Mouse (Mus musculus): ENCODE measurements around the gene Adgrd1.
"Not testable (repeated sequence)": the region's sequence is repeated elsewhere in the genome, so short reads cannot be mapped to it uniquely, and the experiment has no call there.

The Adgrd1 gene

DNA sequence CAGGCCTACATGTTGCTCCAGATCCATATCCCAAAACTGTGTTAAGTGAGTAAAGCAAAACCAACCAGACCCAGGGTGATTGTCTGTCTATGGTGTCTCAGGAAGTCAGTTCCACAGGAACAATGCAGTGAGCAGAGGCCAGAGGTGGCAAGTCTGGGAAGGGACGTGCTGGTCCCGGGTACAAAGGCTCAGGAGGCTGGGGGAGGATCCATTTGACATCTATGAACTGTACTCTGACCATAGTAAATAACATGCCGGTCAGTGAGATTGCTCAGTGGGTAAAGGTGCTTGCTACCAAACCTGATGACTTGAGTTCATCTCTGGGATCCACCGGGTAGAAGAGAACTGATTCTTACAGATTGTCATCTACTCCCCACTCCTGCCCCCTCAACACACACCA lies 3.4 kb upstream of the Adgrd1 start:
- DNase-seq (ENCODE audit: low read depth, low spot score): no peak

DNA sequence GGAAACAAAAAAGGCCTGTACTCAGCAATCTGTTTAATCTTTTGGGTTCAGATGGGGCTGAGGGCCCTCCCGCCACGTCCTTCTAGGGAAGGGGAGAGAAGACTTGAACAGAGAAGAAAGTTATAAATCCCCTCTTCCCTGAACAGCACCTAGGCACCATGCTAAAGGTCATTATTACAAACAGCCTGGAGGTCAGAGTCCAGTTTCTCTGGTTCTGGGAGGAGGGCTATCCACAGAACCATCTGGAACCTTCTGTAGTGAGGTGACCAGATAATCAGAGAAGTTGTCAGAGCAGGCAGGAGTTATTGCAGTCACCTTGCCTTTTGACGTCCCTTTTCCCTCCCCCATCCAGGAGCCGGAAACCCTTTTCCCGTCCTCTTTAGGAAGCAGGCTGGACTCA lies 2.3 kb upstream of the Adgrd1 start:
- DNase-seq (ENCODE audit: low read depth, low spot score): no peak

DNA sequence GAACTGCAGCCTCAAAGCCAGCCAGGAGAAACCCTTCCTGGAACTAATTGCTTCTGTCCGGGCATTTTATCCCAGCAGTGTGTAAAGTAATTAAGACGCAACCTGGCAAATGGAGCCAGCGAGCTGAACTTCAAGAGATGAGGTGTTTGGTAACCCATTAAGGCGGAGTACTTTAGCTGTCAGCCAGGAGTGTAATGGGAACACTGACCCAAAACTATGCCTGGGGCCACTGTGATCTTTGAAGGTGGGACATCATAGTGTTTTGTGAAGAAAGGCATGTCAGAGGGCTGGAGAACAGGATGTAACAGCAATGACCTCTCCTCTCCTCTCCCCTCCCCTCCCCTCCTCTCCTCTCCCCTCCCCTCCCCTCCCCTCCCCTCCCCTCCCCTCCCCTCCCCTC lies 7.5 kb downstream of the Adgrd1 start:
- DNase-seq (ENCODE audit: low read depth, low spot score): no peak

DNA sequence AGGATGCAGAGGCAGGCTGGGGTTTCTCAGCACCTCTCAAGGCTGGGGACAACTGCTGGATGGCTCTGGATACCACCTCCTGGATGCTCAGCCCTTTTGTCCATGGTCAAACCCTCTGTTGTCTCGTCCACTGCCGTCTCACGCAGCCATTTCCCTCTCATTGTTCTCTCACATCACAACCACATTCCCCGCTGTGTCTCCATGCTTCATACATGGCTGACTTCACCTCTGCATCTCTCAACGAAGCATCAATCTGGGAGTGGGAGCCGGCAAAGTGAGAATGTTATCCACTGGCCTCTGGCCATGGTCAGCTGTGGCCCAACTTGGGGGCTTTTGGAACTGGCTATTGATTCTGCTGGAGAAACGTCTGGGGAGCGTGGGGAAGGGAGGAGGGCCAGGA lies 15.2 kb downstream of the Adgrd1 start:
- no peak for DNase-seq (ENCODE audit: low read depth, low spot score)

DNA sequence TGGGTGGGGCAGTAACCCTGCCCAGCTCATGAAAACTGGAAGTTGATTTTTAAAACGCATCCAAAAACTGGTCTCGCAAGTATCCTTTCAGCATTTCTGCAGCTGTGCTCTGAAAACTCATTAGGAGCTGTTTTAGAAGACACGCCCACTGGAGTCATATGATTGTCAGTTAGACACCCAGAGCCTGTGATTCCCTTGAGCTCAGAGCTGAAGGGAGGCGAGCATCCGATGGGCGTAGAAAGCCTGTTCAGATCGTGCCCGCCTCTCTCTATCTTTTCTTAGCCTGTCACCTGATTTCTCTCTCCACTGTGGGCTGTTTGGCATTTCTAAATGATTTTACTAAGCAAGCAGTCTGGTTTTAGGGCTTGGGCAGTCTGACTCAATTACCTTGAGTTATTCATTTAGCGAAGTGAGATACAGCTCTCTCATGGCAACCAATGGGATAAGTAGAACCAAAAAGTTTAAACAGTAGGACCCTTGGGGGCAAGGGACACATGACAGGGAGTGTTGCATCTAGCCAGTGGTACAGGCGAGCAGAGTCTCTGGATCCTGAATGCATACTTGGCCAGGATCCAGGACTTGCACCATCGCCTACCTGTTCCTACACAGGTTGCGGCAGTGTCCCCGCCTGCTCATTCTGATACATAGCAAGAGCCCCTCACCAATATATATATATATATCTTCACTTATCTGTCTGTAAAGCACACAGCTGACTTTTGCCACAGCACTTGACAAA lies 17.4 kb downstream of the Adgrd1 start:
- DNase-seq (ENCODE audit: low read depth, low spot score): no peak

DNA sequence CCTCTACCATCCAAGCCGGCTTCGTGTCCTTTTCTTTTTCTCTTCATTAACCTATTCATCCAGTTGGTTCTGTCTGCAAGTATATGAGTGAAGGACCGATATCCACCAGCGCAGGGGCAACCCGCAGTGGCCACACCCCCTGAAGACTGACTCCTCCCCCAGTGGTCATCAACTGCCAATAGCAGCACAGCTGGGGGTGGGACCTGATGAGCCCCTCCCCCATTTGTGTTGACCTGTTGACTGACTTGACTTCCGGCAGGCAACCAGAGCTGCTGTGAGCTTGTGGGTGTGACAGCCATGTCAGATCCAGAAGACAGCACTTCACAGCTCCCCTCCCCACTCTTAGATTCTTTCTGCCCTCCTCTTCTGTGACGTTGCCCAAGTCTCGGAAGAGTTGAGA lies 19.7 kb downstream of the Adgrd1 start:
- DNase-seq (ENCODE audit: low read depth, low spot score): no peak

DNA sequence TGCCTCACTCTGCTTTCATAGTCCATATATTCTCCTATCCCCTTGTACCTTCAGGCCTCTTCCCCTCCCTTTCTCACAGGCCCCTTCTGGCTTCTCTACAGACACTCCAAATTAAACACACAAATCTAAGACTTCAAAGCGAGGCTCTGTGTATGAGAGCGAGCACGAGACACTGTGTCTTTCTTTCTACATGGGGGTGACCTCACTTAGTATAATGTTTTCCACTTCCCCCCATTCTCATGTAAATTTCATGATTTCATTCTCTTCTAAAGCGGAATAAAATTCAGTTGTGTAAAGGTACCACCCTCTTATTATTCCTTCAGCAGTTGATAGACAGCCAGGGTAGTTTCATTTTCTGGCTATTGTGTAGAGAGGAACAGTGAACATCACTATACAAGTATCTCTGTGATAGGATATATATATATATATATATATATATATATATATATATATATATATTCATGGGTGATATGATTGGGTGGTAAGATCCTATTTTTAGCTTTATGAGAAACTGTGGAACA lies 21.1 kb downstream of the Adgrd1 start:
- DNase-seq (ENCODE audit: low read depth, low spot score): no peak

DNA sequence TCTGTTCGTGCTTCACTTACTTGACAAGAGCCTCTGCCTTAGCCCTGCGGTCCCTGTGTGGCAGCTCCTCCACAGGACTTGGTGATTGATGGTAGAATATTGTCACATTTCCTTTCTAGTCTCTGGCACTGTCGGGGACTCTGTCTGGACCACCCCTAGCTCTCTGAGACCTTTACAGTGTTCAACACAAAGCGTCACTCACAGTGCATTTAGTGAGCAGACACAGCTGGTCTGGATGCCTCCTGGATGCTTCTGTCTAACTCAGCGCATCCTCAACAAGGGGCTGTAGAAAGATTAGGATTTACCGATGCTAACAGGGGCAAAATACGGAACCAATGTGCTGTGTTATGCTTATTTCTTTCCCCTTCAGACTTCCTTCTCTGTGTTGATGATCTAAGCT lies 22.0 kb downstream of the Adgrd1 start:
- DNase-seq (ENCODE audit: low read depth, low spot score): no peak

DNA sequence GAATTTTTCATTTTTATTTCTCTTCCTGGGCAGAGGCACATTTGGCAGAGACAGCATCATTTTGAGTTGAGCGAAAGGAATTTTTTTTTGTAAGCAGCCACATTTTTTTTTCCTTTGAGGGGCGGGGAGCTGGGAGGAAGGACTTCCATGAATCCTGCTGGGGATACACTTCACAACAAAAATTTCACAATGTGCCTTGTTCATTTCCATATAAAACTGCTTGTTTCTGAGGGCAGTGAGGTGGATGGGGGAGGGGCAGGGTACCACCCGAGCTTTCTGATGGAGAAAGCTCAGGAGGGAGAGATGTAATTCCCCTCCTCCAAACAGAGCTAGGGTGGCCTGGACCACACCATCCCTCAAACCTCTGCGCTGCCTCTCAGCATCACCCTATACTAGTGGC lies 22.6 kb downstream of the Adgrd1 start:
- no peak for DNase-seq (ENCODE audit: low read depth, low spot score)

DNA sequence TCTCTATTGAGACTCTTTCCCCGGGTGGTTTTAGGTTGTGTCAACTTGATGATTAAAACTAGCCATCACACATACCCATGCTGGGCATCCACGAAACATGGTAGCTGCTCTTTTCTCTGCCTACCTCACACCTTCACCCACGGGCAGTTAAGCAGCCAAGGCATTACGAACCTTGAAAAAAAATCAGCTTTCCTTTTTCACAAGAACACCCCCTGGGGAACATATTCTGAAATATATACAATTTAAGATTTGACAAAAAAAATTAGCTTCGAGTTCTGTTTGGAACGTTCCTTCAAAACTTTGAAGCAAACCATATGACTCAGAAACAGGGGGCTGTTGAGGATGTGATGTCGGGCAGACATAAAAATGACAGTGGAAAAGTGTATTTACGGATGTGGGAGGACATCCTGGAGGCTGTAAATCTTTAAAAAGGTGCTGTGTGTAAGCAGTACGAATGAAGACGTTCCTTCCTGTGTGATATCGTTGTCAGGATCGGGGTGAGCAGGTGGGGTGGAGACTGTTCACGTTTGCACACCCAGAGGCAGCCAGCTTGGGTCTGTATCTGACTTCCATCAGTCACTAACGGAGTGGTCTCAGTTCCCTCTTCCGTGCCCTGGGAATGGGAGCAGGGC lies 25.2 kb downstream of the Adgrd1 start:
- no peak for DNase-seq (ENCODE audit: low read depth, low spot score)

DNA sequence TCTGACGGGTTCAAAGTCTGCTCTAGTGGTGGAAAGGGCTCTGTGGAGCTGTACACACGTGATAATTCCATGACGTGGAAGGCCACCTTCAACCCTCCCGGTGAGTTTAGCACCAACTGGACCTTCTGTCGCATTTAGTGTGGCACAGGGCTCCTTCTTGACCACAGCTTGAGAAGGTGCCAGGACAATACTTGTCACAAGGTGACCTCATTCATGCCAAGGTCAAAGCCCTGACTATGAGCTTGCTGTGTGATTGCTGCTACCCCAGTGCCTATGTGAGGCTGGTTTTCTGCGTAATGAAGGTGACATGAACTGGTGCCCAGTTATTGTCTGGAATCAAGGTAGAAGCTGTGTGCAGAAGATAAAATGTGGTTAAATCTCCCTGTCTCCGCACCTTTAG lies 25.9 kb downstream of the Adgrd1 start:
- DNase-seq (ENCODE audit: low read depth, low spot score): no peak

DNA sequence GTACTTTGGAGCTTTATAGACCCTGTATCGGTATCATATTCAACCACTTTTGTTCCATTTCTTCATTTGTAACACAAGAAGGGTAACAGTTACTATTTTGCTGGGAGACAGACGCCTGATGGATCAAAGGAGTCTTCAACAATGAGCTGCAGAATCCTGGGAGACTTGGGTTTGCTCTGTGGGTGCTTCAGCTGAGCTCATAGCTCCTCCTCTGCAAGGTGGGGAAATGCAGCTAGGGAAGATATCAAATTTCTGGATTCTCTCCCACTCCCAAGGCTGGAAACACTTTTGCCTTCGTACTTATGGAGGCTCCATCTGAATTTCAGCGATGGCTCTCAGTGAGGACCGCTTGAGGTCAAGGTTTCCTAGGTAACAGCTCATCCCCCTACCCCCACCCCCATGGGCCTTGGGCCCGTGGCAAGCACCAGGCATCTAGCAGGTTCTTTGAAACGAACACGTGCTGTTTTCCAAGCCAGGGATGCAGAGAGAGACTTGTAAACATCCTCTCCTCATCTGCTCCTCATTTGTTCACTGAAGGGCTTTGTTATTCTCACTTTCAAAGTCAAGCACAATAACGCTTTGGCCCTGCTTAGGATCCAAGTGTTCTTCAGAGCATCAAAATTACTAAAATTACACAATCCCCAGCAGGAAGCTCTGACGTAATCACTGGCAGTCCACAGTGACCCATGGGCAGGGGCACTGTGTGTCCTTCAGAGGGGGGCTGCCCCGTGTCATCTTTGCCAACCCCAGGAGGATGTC lies 27.7 kb downstream of the Adgrd1 start:
- no peak for DNase-seq (ENCODE audit: low read depth, low spot score)

DNA sequence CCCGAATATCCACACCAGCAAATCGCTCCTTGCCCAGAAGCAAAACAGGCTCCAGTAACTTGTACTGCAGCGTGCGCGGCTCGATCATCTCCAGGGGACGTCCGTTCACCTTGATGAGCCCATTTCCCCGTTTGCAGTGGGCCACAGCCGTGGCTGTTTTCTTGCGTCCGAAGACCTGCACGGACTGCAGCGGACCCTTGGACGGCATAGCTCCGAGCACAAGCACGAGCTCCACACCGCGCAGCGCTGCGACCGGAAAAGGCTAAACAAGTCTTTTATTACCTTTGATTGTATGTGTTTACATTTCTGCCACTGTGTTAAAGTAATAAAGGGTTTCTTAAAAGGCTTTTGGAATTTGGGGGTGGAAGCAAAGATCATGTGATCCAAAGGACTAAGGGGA lies 31.8 kb downstream of the Adgrd1 start:
- not testable (repeated sequence) for DNase-seq (ENCODE audit: low read depth, low spot score)

DNA sequence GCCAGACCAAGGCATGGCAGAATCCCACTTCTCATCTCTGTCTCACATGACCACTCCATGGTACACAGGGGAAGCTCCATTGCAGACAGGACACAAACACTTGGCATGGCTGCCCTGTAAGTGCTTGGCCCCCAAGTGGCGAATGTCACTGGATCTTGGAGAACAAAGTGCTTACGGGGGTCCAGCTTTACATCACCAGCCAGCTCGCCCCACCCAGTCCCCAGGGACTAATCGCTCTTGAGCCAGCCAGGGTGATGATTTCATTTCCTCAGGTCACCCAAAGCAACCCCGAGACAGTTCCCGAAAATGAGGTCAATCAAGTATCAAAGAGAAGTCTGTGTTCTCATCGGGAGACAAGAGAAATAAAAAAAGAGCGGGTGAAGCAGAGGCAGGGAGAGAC lies 33.8 kb downstream of the Adgrd1 start:
- DNase-seq (ENCODE audit: low read depth, low spot score): no peak

DNA sequence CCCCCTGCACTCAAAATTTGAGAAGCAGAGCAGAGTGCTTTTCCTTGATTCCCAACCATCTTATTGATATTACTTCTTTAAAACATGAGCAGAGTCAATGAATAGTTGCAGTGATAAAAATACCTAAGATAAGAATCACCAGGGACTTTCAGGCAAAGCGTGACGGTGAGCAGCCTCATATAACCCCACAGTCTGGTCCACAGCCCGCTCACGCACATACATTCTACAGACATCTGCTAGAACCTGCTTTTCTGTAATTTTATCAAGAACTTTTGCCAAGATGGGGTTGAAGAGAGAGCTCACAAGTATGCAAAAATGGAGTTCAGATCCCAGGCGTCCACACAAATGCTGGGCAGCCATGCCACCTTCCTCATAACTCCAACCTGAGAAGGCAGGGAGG lies 40.9 kb downstream of the Adgrd1 start:
- DNase-seq (ENCODE audit: low read depth, low spot score): no peak

DNA sequence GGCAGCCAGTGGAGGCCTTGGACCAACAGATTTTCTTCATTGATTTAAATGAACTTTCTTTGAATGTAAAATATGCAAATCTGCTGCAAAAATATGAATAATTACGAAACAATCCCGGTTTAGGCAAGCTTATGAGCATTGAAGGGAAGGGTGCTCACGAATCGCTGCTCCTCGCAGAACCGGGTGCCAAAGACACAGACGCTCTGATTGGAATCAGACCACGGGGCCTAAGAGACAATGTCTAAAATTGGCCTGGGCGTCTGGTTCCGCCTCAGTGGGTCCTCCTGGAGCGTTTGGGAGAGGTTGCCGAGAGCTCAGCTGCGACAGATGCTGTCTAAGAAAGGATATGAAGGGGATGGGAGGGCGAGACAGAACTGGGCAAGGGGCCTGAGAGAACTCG lies 42.0 kb downstream of the Adgrd1 start:
- no peak for DNase-seq (ENCODE audit: low read depth, low spot score)

DNA sequence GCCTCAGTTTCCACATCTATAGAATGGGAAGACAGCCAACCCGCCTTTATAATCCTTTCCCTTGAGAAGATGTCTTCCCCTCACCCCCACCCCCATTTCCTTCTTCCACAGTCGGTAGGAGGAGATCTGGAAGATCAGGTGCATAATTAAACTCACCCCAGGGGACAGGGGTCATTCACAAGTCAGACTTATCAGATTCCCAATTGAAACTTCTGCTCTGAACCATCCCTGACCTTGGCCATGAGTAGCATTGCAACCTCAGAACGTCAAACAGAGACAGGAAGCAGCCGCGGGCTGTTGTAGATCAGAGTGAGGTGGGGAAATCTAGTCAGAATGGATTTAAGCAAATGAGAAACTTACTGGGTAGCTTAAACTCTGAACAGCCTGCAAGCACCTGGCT lies 46.3 kb downstream of the Adgrd1 start:
- no peak for DNase-seq (ENCODE audit: low read depth, low spot score)

DNA sequence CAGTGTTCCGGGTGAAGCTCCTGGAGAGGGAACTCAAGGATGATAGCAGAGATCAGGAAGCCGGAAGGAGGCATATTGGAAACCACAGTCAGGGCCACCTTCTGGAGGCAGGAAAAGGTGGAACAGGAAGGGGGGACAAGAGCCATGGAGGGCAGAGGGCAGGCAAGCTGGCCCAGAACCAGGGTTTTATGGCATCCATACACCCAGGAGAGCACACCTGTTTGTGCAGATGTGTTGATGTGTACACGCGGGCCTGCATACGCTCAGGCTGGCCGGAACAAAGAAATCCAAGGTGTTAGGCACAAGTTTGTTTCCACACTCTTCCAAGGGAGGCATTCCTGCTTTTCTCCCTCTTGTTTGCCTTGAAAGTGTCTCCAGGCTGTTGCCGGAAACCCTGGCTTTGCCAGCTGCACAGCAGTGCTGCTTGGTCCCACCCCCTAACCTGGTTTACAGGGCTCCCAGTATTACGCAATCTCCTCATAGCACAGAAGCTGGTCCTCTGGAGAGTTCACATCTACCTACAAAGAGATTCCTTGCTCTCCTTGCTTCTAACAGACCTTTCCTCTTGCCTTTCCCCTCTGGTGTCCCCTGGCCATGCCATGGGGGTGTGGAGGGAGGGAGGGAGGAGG lies 48.9 kb downstream of the Adgrd1 start:
- no peak for DNase-seq (ENCODE audit: low read depth, low spot score)

DNA sequence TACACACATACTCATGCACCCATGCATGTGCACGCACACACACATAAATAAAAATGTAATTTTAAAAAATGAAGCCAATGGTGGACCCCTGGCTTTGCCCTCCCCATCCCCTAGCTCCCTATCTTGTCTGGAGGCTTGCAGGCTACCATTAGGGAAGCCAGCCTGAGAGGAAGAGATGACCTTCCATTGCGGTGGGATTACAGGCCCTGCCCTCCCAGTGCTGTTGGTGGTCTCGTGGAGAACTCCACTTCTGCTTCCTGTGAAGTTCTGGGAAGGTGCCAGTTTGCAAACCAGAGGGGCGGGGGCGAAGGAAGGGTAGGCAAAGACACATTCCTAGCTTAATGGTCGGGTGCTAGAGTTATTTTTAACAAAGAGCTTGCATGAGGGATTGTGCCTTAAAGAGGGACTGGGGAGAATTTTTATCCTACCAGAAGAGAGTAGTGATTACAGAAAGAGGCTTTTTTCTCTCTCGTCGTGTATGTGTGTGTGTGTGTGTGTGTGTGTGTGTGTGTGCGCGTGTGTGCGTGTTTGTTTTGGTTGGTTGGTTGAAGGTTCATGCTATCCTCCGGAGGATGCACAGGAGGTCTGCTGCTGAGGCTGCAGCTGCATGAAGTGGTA lies 50.5 kb downstream of the Adgrd1 start:
- DNase-seq (ENCODE audit: low read depth, low spot score): no peak

DNA sequence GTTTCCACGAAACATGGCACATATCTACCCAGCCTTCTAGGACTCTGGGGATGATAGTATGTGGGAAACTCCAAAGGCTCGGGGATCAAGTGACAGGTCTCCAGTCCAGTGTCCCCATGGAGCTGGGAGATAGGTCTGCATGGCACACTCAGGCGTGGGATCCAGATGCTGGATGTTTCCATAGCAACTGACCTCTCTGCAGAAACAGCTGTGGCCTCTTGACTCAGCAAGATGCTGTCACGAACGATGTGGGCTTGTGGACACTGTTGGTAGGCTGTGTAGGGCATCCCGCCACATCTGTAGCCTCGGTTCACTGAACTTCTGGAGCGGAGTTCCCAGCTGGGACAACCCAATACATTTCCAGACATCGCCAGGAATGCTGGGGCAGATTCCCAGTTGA lies 51.9 kb downstream of the Adgrd1 start:
- DNase-seq (ENCODE audit: low read depth, low spot score): no peak

DNA sequence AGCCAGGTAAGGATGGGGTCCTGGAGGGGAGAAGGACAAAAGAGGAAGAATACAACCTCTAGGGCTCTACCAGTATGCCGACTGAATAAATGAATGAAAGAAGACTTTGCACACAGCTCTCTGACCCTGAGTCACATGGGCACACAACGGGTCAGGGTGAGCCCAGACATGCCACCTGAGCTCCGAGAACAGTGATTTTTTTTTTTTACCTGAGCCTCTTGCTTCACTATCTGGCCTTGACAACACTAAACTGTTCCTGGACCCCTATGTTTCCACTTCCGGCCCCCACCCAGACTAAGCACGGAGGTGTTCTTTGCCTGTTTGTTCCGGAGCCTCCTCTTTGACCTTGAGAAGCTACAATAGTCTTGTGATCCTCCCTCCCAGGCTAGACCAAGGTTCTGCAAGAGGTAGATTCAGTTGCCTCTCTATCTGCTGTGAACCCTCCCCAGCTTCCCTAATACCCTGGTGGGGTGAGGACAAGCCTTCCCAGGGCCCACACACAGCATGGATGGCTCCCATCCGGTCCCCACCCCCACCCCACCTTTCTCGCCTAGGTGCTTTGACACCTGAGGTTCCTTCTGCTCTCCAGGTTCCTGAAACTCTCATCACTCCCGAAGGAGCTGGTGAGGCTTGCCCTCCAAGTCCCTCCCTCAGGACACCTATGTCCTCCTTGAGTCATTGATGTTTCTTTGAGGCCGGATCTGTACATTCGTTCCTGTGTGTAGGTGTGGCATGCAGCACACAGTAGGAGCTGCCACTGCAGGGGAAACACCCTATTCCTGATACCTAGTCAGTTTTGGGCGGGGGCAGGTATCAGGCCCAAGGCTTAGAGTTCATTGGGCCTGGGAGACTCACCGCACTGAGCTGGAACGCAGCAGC lies 58.7 kb downstream of the Adgrd1 start:
- DNase-seq (ENCODE audit: low read depth, low spot score): no peak

Measured in embryo, embryonic 11.5 days (tissue).